Mouse (Mus musculus): ENCODE measurements around the gene Serpina5. TPM values are rescaled to one million over a fixed set of nuclear protein-coding genes. Genes with fewer than 3 reads are reported as not detected.

The Serpina5 gene
- polyA plus RNA-seq (2012; ENCODE audit: low replicate concordance): not detected in 2 replicates

DNA sequence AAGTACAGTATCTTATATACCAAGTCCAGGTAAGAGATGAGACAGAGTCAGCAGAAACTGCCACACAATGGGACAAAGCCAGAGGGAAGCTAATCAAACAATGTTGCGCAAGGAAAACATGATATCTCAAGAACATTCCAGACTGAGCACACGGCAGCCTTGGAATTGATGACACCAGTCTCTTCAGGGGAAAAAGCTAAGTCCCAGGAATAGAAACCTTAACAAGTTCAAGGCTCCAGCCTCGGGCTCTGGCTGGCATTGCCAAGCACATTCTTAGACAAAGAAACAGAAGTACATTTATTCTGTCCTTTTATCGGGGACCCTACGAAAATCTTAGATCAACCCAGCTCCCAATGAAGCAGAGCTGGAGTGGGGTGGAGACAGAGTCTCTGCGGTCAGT lies at the start of gene Serpina5:
TSS of gene Serpina5 (plus strand) at position 346 of the 400 bp plus-strand sequence.

DNA sequence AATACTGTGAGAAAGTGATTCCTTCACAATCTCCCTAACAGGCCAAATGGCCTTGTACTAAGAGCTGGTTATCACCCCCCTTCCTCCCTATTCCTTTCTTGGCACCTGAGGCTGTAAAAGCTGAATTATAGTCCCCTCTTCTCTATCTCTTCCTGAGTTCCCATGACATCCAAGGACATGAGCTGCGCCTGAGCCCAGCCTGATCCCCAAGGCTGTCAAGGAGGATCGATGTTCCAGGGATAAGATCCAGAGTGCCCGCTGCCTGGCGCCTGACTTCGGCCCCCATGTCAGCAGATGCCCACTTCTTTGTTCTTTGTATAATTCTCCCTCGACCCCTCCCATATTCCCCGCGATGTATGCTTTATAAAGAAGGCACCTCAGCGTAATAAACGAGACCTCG lies 11.4 kb downstream of the Serpina5 start, which contains the start of gene Serpina3a:
TSS of gene Serpina3a (plus strand) at position 392 of the 400 bp plus-strand sequence.

DNA sequence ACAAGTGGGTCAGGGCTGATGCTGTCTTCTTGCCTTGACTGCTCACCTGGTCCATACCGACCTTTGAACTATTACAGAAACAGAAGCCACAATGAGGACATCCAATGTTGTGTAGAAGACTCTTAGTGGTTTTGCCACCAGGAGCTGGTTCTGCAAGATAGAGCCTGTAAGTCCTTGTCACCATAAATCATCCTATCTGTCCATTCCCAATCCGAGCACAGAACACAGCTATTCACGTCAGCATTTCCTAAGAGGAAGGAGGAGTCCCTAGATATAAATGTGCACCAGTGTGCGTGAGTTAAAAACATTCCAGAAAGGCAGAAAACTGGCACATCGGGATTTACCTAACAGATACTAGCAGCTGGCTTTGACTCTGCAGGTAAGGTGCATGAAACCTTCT lies 26.8 kb downstream of the Serpina5 start, which contains the start of gene Serpina3b:
TSS of gene Serpina3b (plus strand) at position 301 of the 400 bp plus-strand sequence.

DNA sequence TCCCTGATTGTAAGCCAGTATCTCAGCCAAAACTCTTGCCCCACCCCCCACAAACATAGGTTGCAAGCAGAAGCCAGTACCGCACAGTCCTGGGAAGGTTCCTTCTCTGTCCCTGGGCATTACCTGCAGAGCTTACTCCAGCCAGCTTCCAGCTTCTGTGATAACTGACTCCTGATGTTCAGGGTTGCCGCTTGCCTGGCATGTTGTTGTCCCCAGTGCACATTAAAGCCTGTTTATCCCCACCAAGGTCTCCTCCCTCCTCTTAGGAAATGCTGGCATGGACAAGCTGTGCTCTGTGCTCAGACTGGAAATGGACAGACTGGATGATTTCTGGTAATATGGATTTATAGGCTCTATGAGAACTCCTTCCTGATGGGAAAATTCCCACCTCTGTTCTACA lies 52.7 kb downstream of the Serpina5 start, which contains the start of gene Serpina3c:
TSS of gene Serpina3c (minus strand) at position 215 of the 400 bp plus-strand sequence.

Other genes starting within 250 kb of the Serpina5 start
- gene Serpina1a, start 237.6 kb upstream of the Serpina5 start, polyA plus RNA-seq (2012; ENCODE audit: low replicate concordance): 1.1 TPM in 1 of 2 replicates, not detected in the other
- not detected in 2 replicates for gene Serpina1c, start 196.2 kb upstream of the Serpina5 start, polyA plus RNA-seq (2012; ENCODE audit: low replicate concordance)
- not detected in 2 replicates for gene Serpina1e, start 142.1 kb upstream of the Serpina5 start, polyA plus RNA-seq (2012; ENCODE audit: low replicate concordance)
- gene Serpina11, start 111.2 kb upstream of the Serpina5 start, polyA plus RNA-seq (2012; ENCODE audit: low replicate concordance): not detected in 2 replicates
- gene Serpina9, start 87.4 kb upstream of the Serpina5 start, polyA plus RNA-seq (2012; ENCODE audit: low replicate concordance): not detected in 2 replicates
- gene Serpina12, start 56.7 kb upstream of the Serpina5 start, polyA plus RNA-seq (2012; ENCODE audit: low replicate concordance): not detected in 2 replicates
- gene Serpina3a, start 11.6 kb downstream of the Serpina5 start, polyA plus RNA-seq (2012; ENCODE audit: low replicate concordance): not detected in 2 replicates
- gene Serpina3b, start 26.9 kb downstream of the Serpina5 start, polyA plus RNA-seq (2012; ENCODE audit: low replicate concordance): not detected in 2 replicates
- gene Serpina3c, start 52.8 kb downstream of the Serpina5 start, polyA plus RNA-seq (2012; ENCODE audit: low replicate concordance): not detected in 2 replicates
- gene Serpina3f, start 113.4 kb downstream of the Serpina5 start, polyA plus RNA-seq (2012; ENCODE audit: low replicate concordance): 0.11 and 0.14 TPM in 2 replicates
- gene Serpina3g, start 135.1 kb downstream of the Serpina5 start, polyA plus RNA-seq (2012; ENCODE audit: low replicate concordance): 5.4 and 17.4 TPM in 2 replicates
- gene Serpina3i, start 162.0 kb downstream of the Serpina5 start, polyA plus RNA-seq (2012; ENCODE audit: low replicate concordance): not detected in 2 replicates
- not detected in 2 replicates for gene Serpina3j, start 213.4 kb downstream of the Serpina5 start, polyA plus RNA-seq (2012; ENCODE audit: low replicate concordance)
- not detected in 2 replicates for gene Serpina3k, start 237.4 kb downstream of the Serpina5 start, polyA plus RNA-seq (2012; ENCODE audit: low replicate concordance)
- not detected in 2 replicates for gene Serpina3m, start 237.4 kb downstream of the Serpina5 start, polyA plus RNA-seq (2012; ENCODE audit: low replicate concordance)

All from leukemia stem cell, adult 10-12 weeks (primary cell).